Comparison of ENCODE assay signal across 9 mouse cellular contexts in genomic region chr17:12307251-12308135, GRCm38 (mm10). TPM values are rescaled to one million over a fixed set of nuclear protein-coding genes. Genes with fewer than 3 reads are reported as not detected.
DNase-seq lines count a peak whose midpoint lies in the region; ATAC-seq and TF ChIP-seq lines count a peak whose summit lies in the region.
"Had no signal": no experiment of that assay in that cellular context is flagged by ENCODE, and none has a peak within 500 bp of the region (broad histone marks: within the 10 kb centered on the region; RNA-seq: fewer than 3 reads in every experiment).

No protein-coding gene starts in this region.

- H3K36me3 ChIP-seq in heart, embryonic 13.5 days: no peaks in the 10 kb centered on the region
- H3K36me3 ChIP-seq in heart, embryonic 10.5 days: no peaks in the 10 kb centered on the region
- no peaks in the 10 kb centered on the region for H3K36me3 ChIP-seq in spleen, adult 2 months (ENCODE audit: control insufficient read depth, insufficient read depth, low read length)
- H3K36me3 ChIP-seq in megakaryocyte, embryonic 14.5 days (replicated peaks; ENCODE audit: low read length): no peaks in the 10 kb centered on the region
- H3K36me3 ChIP-seq in forebrain, embryonic 10.5 days (replicated peaks): no peaks in the 10 kb centered on the region

- H3K9ac ChIP-seq in heart, embryonic 13.5 days: no peak overlapping the region

- H3K9me3 ChIP-seq in heart, embryonic 13.5 days: no peaks in the 10 kb centered on the region
- no peaks in the 10 kb centered on the region for H3K9me3 ChIP-seq in heart, embryonic 10.5 days
- no peaks in the 10 kb centered on the region for H3K9me3 ChIP-seq in megakaryocyte, embryonic 14.5 days
- no peaks in the 10 kb centered on the region for H3K9me3 ChIP-seq in forebrain, embryonic 10.5 days

- no peak overlapping the region for H3K4me2 ChIP-seq in heart, embryonic 13.5 days

- WGBS in heart, embryonic 13.5 days: 73% methylated on average over 20 of the region's 20 CpGs
- WGBS in heart, embryonic 10.5 days: 74% methylated on average over 20 of the region's 20 CpGs
- WGBS in spleen, adult 2 months: 10% methylated on average over 20 of the region's 20 CpGs
- 85% methylated on average over 20 of the region's 20 CpGs for WGBS in forebrain, embryonic 10.5 days

- no peak overlapping the region for H3K4me3 ChIP-seq in heart, embryonic 13.5 days
- no peak overlapping the region for H3K4me3 ChIP-seq in heart, embryonic 10.5 days
- peak overlapping the region; percentile 14; the same call in 1 of the 2 replicates for H3K4me3 ChIP-seq in spleen, adult 2 months (ENCODE audit: extremely low read depth, insufficient read depth, insufficient read length)
- peak overlapping the region; percentile 85 for H3K4me3 ChIP-seq in megakaryocyte, embryonic 14.5 days (replicated peaks)
- H3K4me3 ChIP-seq in forebrain, embryonic 10.5 days: no peak overlapping the region

- H3K27ac ChIP-seq in heart, embryonic 13.5 days (replicated peaks): 0 out of 2 replicates have a peak overlapping the region, but pooled peaks have one; percentile 8
- no peak overlapping the region for H3K27ac ChIP-seq in heart, embryonic 10.5 days
- no peak overlapping the region for H3K27ac ChIP-seq in spleen, adult 2 months (ENCODE audit: insufficient read depth, low read length)
- no peak overlapping the region for H3K27ac ChIP-seq in forebrain, embryonic 10.5 days

- ATAC-seq in heart, embryonic 13.5 days (ENCODE audit: extremely low read depth, insufficient number of reproducible peaks, low FRiP score, low TSS enrichment): no peak
- no peak for ATAC-seq in erythroid progenitor cell, adult 5-6 weeks (replicated peaks; ENCODE audit: low FRiP score, poor library complexity, severe bottlenecking)

- DNase-seq in heart, embryonic 10.5 days (ENCODE audit: low spot score): no peak
- DNase-seq in spleen, adult 2 months (ENCODE audit: low read depth in 1 of 2, low spot score in 2 of 2): peak; percentile 17 to 42
- DNase-seq in spleen, postnatal 14 days (ENCODE audit: low spot score in 2 of 2): no peak
- DNase-seq in thymus, postnatal 4 days: peak; percentile 75
- no peak for DNase-seq in forebrain, embryonic 10.5 days (ENCODE audit: extremely low spot score, low spot score)
- DNase-seq: cerebellum, adult 11 months had no signal

- peaks cover 44% of the 10 kb centered on the region for H3K4me1 ChIP-seq in heart, embryonic 13.5 days
- peaks cover 32% of the 10 kb centered on the region for H3K4me1 ChIP-seq in heart, embryonic 10.5 days
- peaks cover 11% of the 10 kb centered on the region; the same call in 1 of the 2 replicates for H3K4me1 ChIP-seq in spleen, adult 2 months (ENCODE audit: control insufficient read depth, insufficient read depth, insufficient read length)
- H3K4me1 ChIP-seq in megakaryocyte, embryonic 14.5 days: peaks cover 39% of the 10 kb centered on the region
- H3K4me1 ChIP-seq in forebrain, embryonic 10.5 days: peaks cover 12% of the 10 kb centered on the region

- no peak for TF ChIP-seq POLR2A in spleen, adult 2 months (IDR thresholded peaks at IDR 0.05; ENCODE audit: low read depth, low read length)

- no peaks in the 10 kb centered on the region for H3K27me3 ChIP-seq in heart, embryonic 13.5 days (replicated peaks)
- H3K27me3 ChIP-seq in heart, embryonic 10.5 days (ENCODE audit: insufficient read depth, poor library complexity, severe bottlenecking): no peaks in the 10 kb centered on the region
- no peaks in the 10 kb centered on the region for H3K27me3 ChIP-seq in spleen, adult 2 months (ENCODE audit: control insufficient read depth, insufficient read depth, low read length)
- no peaks in the 10 kb centered on the region for H3K27me3 ChIP-seq in megakaryocyte, embryonic 14.5 days (replicated peaks)
- no peaks in the 10 kb centered on the region for H3K27me3 ChIP-seq in forebrain, embryonic 10.5 days (ENCODE audit: poor library complexity, severe bottlenecking)

- TF ChIP-seq CTCF in spleen, adult 2 months (IDR thresholded peaks at IDR 0.05; ENCODE audit: extremely low read depth, insufficient read depth, insufficient read length, insufficient replicate concordance): no peak

RNA-seq across cellular contexts. Expression of gene Map3k4, which starts 11.1 kb away (rescaled TPM):
- polyA plus RNA-seq in heart, embryonic 13.5 days (2015; fragmentation: Nextera tagmentation; extraction: Ambion mirVana): 31.8 and 34.4 TPM in 2 replicates
- polyA plus RNA-seq in heart, embryonic 10.5 days (2016; fragmentation: Nextera tagmentation; extraction: Ambion mirVana): 40.2 and 52.2 TPM in 2 replicates
- 18.4 and 35.1 TPM in 2 replicates for polyA plus RNA-seq in spleen, adult 2 months (2012; rRNA removed)
- 4.9 and 34.0 TPM in 2 replicates for polyA plus RNA-seq in megakaryocyte, embryonic 14.5 days (2012; ENCODE audit: insufficient read depth, low replicate concordance)
- 8.0 and 10.5 TPM in 2 replicates for total RNA-seq in erythroid progenitor cell, adult 5-6 weeks (2015; ENCODE audit: low replicate concordance)
- total RNA-seq in erythroid progenitor cell, adult 5-6 weeks (2017; ENCODE audit: low replicate concordance): 7.4 and 10.4 TPM in 2 replicates
- polyA plus RNA-seq in forebrain, embryonic 10.5 days (2016; fragmentation: Nextera tagmentation; extraction: Ambion mirVana): 49.4 and 49.5 TPM in 2 replicates

Comparison
In these comparisons a context has a peak if more than half of its experiments do, and no peak if none do; other contexts are left out.
1. DNase-seq: peak in spleen, adult 2 months (2 of 2) and thymus, postnatal 4 days (single experiment); none in heart, embryonic 10.5 days (single experiment), spleen, postnatal 14 days (0 of 2) and forebrain, embryonic 10.5 days (single experiment).
2. H3K4me3 ChIP-seq: peak in spleen, adult 2 months (single experiment) and megakaryocyte, embryonic 14.5 days (single experiment); none in heart, embryonic 13.5 days (single experiment), heart, embryonic 10.5 days (single experiment) and forebrain, embryonic 10.5 days (single experiment).